ENCODE assay signal across 8 mouse cellular contexts in genomic region chr2:172346034-172346929, GRCm38 (mm10). TPM values are rescaled to one million over a fixed set of nuclear protein-coding genes. Genes with fewer than 3 reads are reported as not detected.
DNase-seq lines count a peak whose midpoint lies in the region; ATAC-seq and TF ChIP-seq lines count a peak whose summit lies in the region.

No protein-coding gene starts in this region.

- TF ChIP-seq EP300 in stomach, postnatal 0 days (optimal IDR thresholded peaks at IDR 0.05): no peak

- no peaks in the 10 kb centered on the region for H3K9me3 ChIP-seq in embryonic facial prominence, embryonic 15.5 days (replicated peaks)
- no peaks in the 10 kb centered on the region for H3K9me3 ChIP-seq in hindbrain, embryonic 10.5 days
- H3K9me3 ChIP-seq in limb, embryonic 12.5 days: no peaks in the 10 kb centered on the region
- H3K9me3 ChIP-seq in midbrain, embryonic 12.5 days: no peaks in the 10 kb centered on the region
- H3K9me3 ChIP-seq in stomach, postnatal 0 days (ENCODE audit: control insufficient read depth, low read length): no peaks in the 10 kb centered on the region

- H3K9ac ChIP-seq in embryonic facial prominence, embryonic 15.5 days: peak overlapping the region; percentile 45
- H3K9ac ChIP-seq in limb, embryonic 12.5 days (replicated peaks): peak overlapping the region; percentile 70
- H3K9ac ChIP-seq in midbrain, embryonic 12.5 days (replicated peaks): peak overlapping the region; percentile 68
- H3K9ac ChIP-seq in stomach, postnatal 0 days (ENCODE audit: low read length): peak overlapping the region; percentile 69

- peak; percentile 48 for DNase-seq in gastrocnemius, adult 18-20 months (ENCODE audit: low spot score)
- no peak for DNase-seq in gastrocnemius, postnatal 4 days (ENCODE audit: low spot score in 2 of 2)
- peak; percentile 63 for DNase-seq in adrenal gland, postnatal 25 days
- peak; percentile 51 for DNase-seq in hindbrain, embryonic 10.5 days (ENCODE audit: low spot score)
- peak; percentile 57 for DNase-seq in stomach, postnatal 0 days (ENCODE audit: low spot score)

- H3K4me3 ChIP-seq in embryonic facial prominence, embryonic 15.5 days (replicated peaks): peak overlapping the region; percentile 62
- H3K4me3 ChIP-seq in hindbrain, embryonic 10.5 days: peak overlapping the region; percentile 81
- peak overlapping the region; percentile 72 for H3K4me3 ChIP-seq in limb, embryonic 12.5 days (replicated peaks)
- H3K4me3 ChIP-seq in midbrain, embryonic 12.5 days: peak overlapping the region; percentile 65
- H3K4me3 ChIP-seq in stomach, postnatal 0 days (ENCODE audit: low read depth, low read length): peak overlapping the region; percentile 64

- TF ChIP-seq CTCF in stomach, postnatal 0 days (IDR thresholded peaks at IDR 0.05; ENCODE audit: low read depth): no peak

- no peaks in the 10 kb centered on the region for H3K27me3 ChIP-seq in embryonic facial prominence, embryonic 15.5 days
- H3K27me3 ChIP-seq in hindbrain, embryonic 10.5 days (ENCODE audit: insufficient read depth, poor library complexity, severe bottlenecking): peaks cover 3% of the 10 kb centered on the region
- 0 out of 2 replicates have a peak, but pooled peaks cover 7% of the 10 kb centered on the region for H3K27me3 ChIP-seq in limb, embryonic 12.5 days
- no peaks in the 10 kb centered on the region; the same call in 1 of the 2 replicates for H3K27me3 ChIP-seq in midbrain, embryonic 12.5 days
- no peaks in the 10 kb centered on the region for H3K27me3 ChIP-seq in stomach, postnatal 0 days (ENCODE audit: control insufficient read depth, insufficient read depth, low read length)

- H3K4me1 ChIP-seq in embryonic facial prominence, embryonic 15.5 days: peaks cover 21% of the 10 kb centered on the region
- H3K4me1 ChIP-seq in hindbrain, embryonic 10.5 days (replicated peaks): peaks cover 53% of the 10 kb centered on the region
- peaks cover 10% of the 10 kb centered on the region; the same call in 1 of the 2 replicates for H3K4me1 ChIP-seq in limb, embryonic 12.5 days (replicated peaks)
- H3K4me1 ChIP-seq in midbrain, embryonic 12.5 days: peaks cover 26% of the 10 kb centered on the region
- H3K4me1 ChIP-seq in stomach, postnatal 0 days (replicated peaks; ENCODE audit: control insufficient read depth, insufficient read depth): 0 out of 2 replicates have a peak, but pooled peaks cover 3% of the 10 kb centered on the region

- 11% methylated on average over 31 of the region's 31 CpGs for WGBS in embryonic facial prominence, embryonic 15.5 days
- WGBS in hindbrain, embryonic 10.5 days: 12% methylated on average over 31 of the region's 31 CpGs
- 12% methylated on average over 31 of the region's 31 CpGs for WGBS in limb, embryonic 12.5 days
- WGBS in midbrain, embryonic 12.5 days: 11% methylated on average over 31 of the region's 31 CpGs
- 12% methylated on average over 31 of the region's 31 CpGs for WGBS in stomach, postnatal 0 days

- H3K4me2 ChIP-seq in embryonic facial prominence, embryonic 15.5 days (replicated peaks): peak overlapping the region; percentile 98
- H3K4me2 ChIP-seq in limb, embryonic 12.5 days: peak overlapping the region; percentile 95
- H3K4me2 ChIP-seq in midbrain, embryonic 12.5 days (replicated peaks): peak overlapping the region; percentile 93
- H3K4me2 ChIP-seq in stomach, postnatal 0 days (replicated peaks; ENCODE audit: low read depth): peak overlapping the region; percentile 92

- no peak for ATAC-seq in embryonic facial prominence, embryonic 15.5 days (ENCODE audit: insufficient number of reproducible peaks, low FRiP score, low TSS enrichment, low read depth)
- 0 out of 2 replicates have a peak, but pooled peaks have one; percentile 0 for ATAC-seq in limb, embryonic 12.5 days (ENCODE audit: insufficient number of reproducible peaks, insufficient read depth, low FRiP score, low TSS enrichment, low read depth)
- no peak for ATAC-seq in midbrain, embryonic 12.5 days (ENCODE audit: low FRiP score, low read depth)
- no peak for ATAC-seq in stomach, postnatal 0 days (ENCODE audit: low FRiP score, low TSS enrichment)

- no peaks in the 10 kb centered on the region for H3K36me3 ChIP-seq in embryonic facial prominence, embryonic 15.5 days
- H3K36me3 ChIP-seq in hindbrain, embryonic 10.5 days: no peaks in the 10 kb centered on the region
- H3K36me3 ChIP-seq in limb, embryonic 12.5 days: no peaks in the 10 kb centered on the region
- H3K36me3 ChIP-seq in midbrain, embryonic 12.5 days: no peaks in the 10 kb centered on the region
- no peaks in the 10 kb centered on the region; the same call in 1 of the 2 replicates for H3K36me3 ChIP-seq in stomach, postnatal 0 days (ENCODE audit: control insufficient read depth, insufficient read depth, low read length)

- peak overlapping the region; percentile 65; the same call in 1 of the 2 replicates for H3K27ac ChIP-seq in embryonic facial prominence, embryonic 15.5 days (replicated peaks)
- H3K27ac ChIP-seq in hindbrain, embryonic 10.5 days: peak overlapping the region; percentile 89
- no peak overlapping the region for H3K27ac ChIP-seq in limb, embryonic 12.5 days
- peak overlapping the region; percentile 60; the same call in 1 of the 2 replicates for H3K27ac ChIP-seq in midbrain, embryonic 12.5 days (replicated peaks)
- peak overlapping the region; percentile 78 for H3K27ac ChIP-seq in stomach, postnatal 0 days (replicated peaks)

RNA-seq across cellular contexts. Expression of gene Fam210b, which starts 0.9 kb away (rescaled TPM):
- 1 to 10 TPM; 5.3 to 6.1 TPM for total RNA-seq in gastrocnemius, adult 18-20 months (2021)
- 1 to 10 TPM; 4.3 to 4.6 TPM for total RNA-seq in gastrocnemius, postnatal 4 days (2021)
- total RNA-seq in adrenal gland, postnatal 25 days (2021): 31.9 and 32.8 TPM in 2 replicates
- 19.0 and 21.3 TPM in 2 replicates for polyA plus RNA-seq in embryonic facial prominence, embryonic 15.5 days (2015; fragmentation: Nextera tagmentation; extraction: Ambion mirVana)
- polyA plus RNA-seq in hindbrain, embryonic 10.5 days (2016; fragmentation: Nextera tagmentation; extraction: Ambion mirVana): 32.6 and 34.0 TPM in 2 replicates
- polyA plus RNA-seq in limb, embryonic 12.5 days (2016; fragmentation: Nextera tagmentation; extraction: Ambion mirVana): 17.0 and 18.8 TPM in 2 replicates
- 25.8 and 32.6 TPM in 2 replicates for polyA plus RNA-seq in midbrain, embryonic 12.5 days (2016; fragmentation: Nextera tagmentation; extraction: Ambion mirVana)
- 23.9 and 25.7 TPM in 2 replicates for polyA plus RNA-seq in stomach, postnatal 0 days (2015; fragmentation: Nextera tagmentation; extraction: Ambion mirVana)

RNA-seq across cellular contexts. Expression of gene Aurka, which starts 24.1 kb away (rescaled TPM):
- total RNA-seq in gastrocnemius, adult 18-20 months (2021): 10 to 100 TPM in 1 of 2 experiments, 1 to 10 TPM in 1; 7.5 to 15.0 TPM
- total RNA-seq in gastrocnemius, postnatal 4 days (2021): 10 to 100 TPM; 12.2 to 12.8 TPM
- total RNA-seq in adrenal gland, postnatal 25 days (2021): 6.7 and 9.6 TPM in 2 replicates
- polyA plus RNA-seq in embryonic facial prominence, embryonic 15.5 days (2015; fragmentation: Nextera tagmentation; extraction: Ambion mirVana): 76.0 and 84.8 TPM in 2 replicates
- polyA plus RNA-seq in hindbrain, embryonic 10.5 days (2016; fragmentation: Nextera tagmentation; extraction: Ambion mirVana): 168 and 202 TPM in 2 replicates
- 155 and 160 TPM in 2 replicates for polyA plus RNA-seq in limb, embryonic 12.5 days (2016; fragmentation: Nextera tagmentation; extraction: Ambion mirVana)
- 101 and 111 TPM in 2 replicates for polyA plus RNA-seq in midbrain, embryonic 12.5 days (2016; fragmentation: Nextera tagmentation; extraction: Ambion mirVana)
- polyA plus RNA-seq in stomach, postnatal 0 days (2015; fragmentation: Nextera tagmentation; extraction: Ambion mirVana): 18.9 and 24.1 TPM in 2 replicates

RNA-seq across cellular contexts. Expression of gene Cstf1, which starts 24.2 kb away (rescaled TPM):
- total RNA-seq in gastrocnemius, adult 18-20 months (2021): 10 to 100 TPM; 17.3 to 17.6 TPM
- 10 to 100 TPM; 27.0 to 29.9 TPM for total RNA-seq in gastrocnemius, postnatal 4 days (2021)
- 34.0 and 36.4 TPM in 2 replicates for total RNA-seq in adrenal gland, postnatal 25 days (2021)
- polyA plus RNA-seq in embryonic facial prominence, embryonic 15.5 days (2015; fragmentation: Nextera tagmentation; extraction: Ambion mirVana): 31.7 and 38.0 TPM in 2 replicates
- polyA plus RNA-seq in hindbrain, embryonic 10.5 days (2016; fragmentation: Nextera tagmentation; extraction: Ambion mirVana): 49.7 and 54.8 TPM in 2 replicates
- 48.8 and 52.4 TPM in 2 replicates for polyA plus RNA-seq in limb, embryonic 12.5 days (2016; fragmentation: Nextera tagmentation; extraction: Ambion mirVana)
- 38.8 and 45.0 TPM in 2 replicates for polyA plus RNA-seq in midbrain, embryonic 12.5 days (2016; fragmentation: Nextera tagmentation; extraction: Ambion mirVana)
- polyA plus RNA-seq in stomach, postnatal 0 days (2015; fragmentation: Nextera tagmentation; extraction: Ambion mirVana): 19.9 TPM in 2 replicates

RNA-seq across cellular contexts. Expression of gene Cass4, which starts 47.3 kb away (rescaled TPM):
- under 1 TPM; 0.14 to 0.38 TPM for total RNA-seq in gastrocnemius, adult 18-20 months (2021)
- 1 to 10 TPM in 1 of 2 experiments, under 1 TPM in 1; 0.62 to 1.1 TPM for total RNA-seq in gastrocnemius, postnatal 4 days (2021)
- total RNA-seq in adrenal gland, postnatal 25 days (2021): not detected in 2 replicates
- polyA plus RNA-seq in embryonic facial prominence, embryonic 15.5 days (2015; fragmentation: Nextera tagmentation; extraction: Ambion mirVana): 0.79 and 1.1 TPM in 2 replicates
- polyA plus RNA-seq in hindbrain, embryonic 10.5 days (2016; fragmentation: Nextera tagmentation; extraction: Ambion mirVana): 0.12 and 0.26 TPM in 2 replicates
- polyA plus RNA-seq in limb, embryonic 12.5 days (2016; fragmentation: Nextera tagmentation; extraction: Ambion mirVana): 0.24 and 0.31 TPM in 2 replicates
- 0.30 and 0.31 TPM in 2 replicates for polyA plus RNA-seq in midbrain, embryonic 12.5 days (2016; fragmentation: Nextera tagmentation; extraction: Ambion mirVana)
- 0.17 and 0.18 TPM in 2 replicates for polyA plus RNA-seq in stomach, postnatal 0 days (2015; fragmentation: Nextera tagmentation; extraction: Ambion mirVana)

Comparison
In these comparisons a context has a peak if more than half of its experiments do, and no peak if none do; other contexts are left out.
1. DNase-seq: peak in gastrocnemius, adult 18-20 months (single experiment), adrenal gland, postnatal 25 days (single experiment), hindbrain, embryonic 10.5 days (single experiment) and stomach, postnatal 0 days (single experiment); none in gastrocnemius, postnatal 4 days (0 of 2).
2. Peak in every context shown above with its lines, with median percentiles within 50 percentile points of each other: H3K4me2 ChIP-seq, H3K4me3 ChIP-seq and H3K9ac ChIP-seq.